Mouse (Mus musculus) stomach, postnatal 0 days (tissue): ENCODE data around the gene Tm4sf20. TPM values are rescaled to one million over a fixed set of nuclear protein-coding genes. Genes with fewer than 3 reads are reported as not detected.

Experiments
- ATAC-seq: fragments of 200-750 bp; cut with Nextera tagmentation; 2 replicates; pipeline ENCODE4 v1.8.0; 2017; ENCODE audit not compliant: low FRiP score, low TSS enrichment
- DNase-seq: peaks from one replicate; pipeline ENCODE4 v3.0.0-alpha.2; 2016; ENCODE audit warnings: low spot score
- H3K27ac ChIP-seq: fragments of 300-500 bp; sonication (generic); replicated peaks from 2 replicates; pipeline ENCODE4 v1.5.1; 2014; ENCODE audit warnings: mild to moderate bottlenecking, control low read depth
- H3K27me3 ChIP-seq: fragments of 300-500 bp; sonication (generic); 2 replicates; pipeline ENCODE4 v1.6.1; 2014; ENCODE audit warnings: low read length; ENCODE audit not compliant: control insufficient read depth, insufficient read depth
- H3K36me3 ChIP-seq: fragments of 300-500 bp; sonication (generic); 2 replicates; pipeline ENCODE4 v1.6.1; 2014; ENCODE audit warnings: low read length, mixed read lengths; ENCODE audit not compliant: control insufficient read depth, insufficient read depth
- H3K4me1 ChIP-seq: fragments of 300-500 bp; sonication (generic); replicated peaks from 2 replicates; pipeline ENCODE4 v1.6.1; 2014; ENCODE audit warnings: antibody characterized with exemption; ENCODE audit not compliant: control insufficient read depth, insufficient read depth
- H3K4me2 ChIP-seq: fragments of 300-500 bp; sonication (generic); replicated peaks from 2 replicates; pipeline ENCODE4 v1.6.1; 2014; ENCODE audit warnings: low read depth, mild to moderate bottlenecking, control low read depth, moderate library complexity
- H3K4me3 ChIP-seq: fragments of 300-500 bp; sonication (generic); 2 replicates; pipeline ENCODE4 v1.5.1; 2014; ENCODE audit warnings: low read depth, low read length, control low read depth
- H3K9ac ChIP-seq: fragments of 300-500 bp; sonication (generic); 2 replicates; pipeline ENCODE4 v1.6.1; 2014; ENCODE audit warnings: mild to moderate bottlenecking, low read length, control low read depth, mixed read lengths
- H3K9me3 ChIP-seq: fragments of 300-500 bp; sonication (generic); 2 replicates; pipeline ENCODE4 v1.6.1; 2016; ENCODE audit warnings: low read length; ENCODE audit not compliant: control insufficient read depth
- CTCF ChIP-seq: IDR thresholded peaks from 2 replicates; pipeline ENCODE4 v1.5.1; 2016; ENCODE audit warnings: antibody characterized with exemption, low read depth, mild to moderate bottlenecking, moderate library complexity
- EP300 ChIP-seq: optimal IDR thresholded peaks from 2 replicates; pipeline ENCODE3; 2016; ENCODE audit warnings: antibody characterized with exemption
- WGBS: fragments of 180-500 bp; shearing (Covaris S2); extraction: QIAGEN DNeasy Blood & Tissue Kit; methylation state at CpG from one replicate; pipeline ENCODE4 v1.1.7; 2014; 5-methylcytosine and 5-hydroxymethylcytosine counted together
- polyA plus RNA-seq: library from polyadenylated mRNA; unstranded; fragments of >200 nt; fragmentation: Nextera tagmentation; extraction: Ambion mirVana; gene quantifications from 2 replicates; pipeline ENCODE4 v1.2.1, GENCODE M21; 2015

The Tm4sf20 gene
- polyA plus RNA-seq, 1 experiment from 2014 or later, result 1.0 TPM

DNA sequence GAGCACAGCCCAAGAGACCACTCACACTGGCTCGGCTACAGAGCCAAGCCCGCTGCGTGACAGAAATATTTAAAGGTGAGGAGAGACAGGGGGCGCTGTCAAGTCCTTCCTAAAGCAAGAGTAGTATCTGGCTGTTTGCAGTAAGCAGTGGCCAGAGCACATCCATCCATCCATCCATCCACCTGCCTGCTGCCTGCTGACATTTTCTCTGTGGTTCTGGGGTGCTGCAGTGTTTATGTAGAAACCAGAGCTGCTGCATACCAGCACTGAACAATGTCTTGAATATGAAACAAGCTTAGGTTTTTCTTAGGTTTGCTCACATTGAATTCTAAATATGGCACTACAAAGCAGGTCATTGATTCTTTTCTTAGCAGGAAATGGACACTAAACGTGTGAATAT lies 4.9 kb upstream of the Tm4sf20 start:
- ATAC-seq, result no peak
- WGBS, result 74% methylated on average over 5 of the region's 5 CpGs

DNA sequence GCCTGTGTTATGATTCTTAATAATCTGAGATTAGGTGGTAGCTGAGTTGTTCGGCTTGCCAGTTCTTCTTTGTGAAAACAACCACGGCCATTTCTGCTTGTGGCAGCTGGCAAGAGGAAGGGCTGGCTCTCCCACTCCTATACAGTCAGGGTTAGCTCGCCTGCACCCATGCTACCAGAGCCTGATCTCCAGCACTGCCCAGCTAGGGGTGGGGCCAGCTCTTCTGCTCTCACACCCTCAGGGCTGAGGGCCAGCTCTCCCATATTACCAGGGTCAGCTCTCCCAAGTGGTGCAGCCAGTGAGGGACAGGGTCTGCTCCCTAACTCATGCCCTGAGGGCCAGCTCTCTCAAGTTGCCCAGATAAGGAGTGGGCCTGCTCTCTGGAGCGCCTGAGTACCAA lies 4.2 kb upstream of the Tm4sf20 start:
- 66% methylated on average over 4 of the region's 4 CpGs for WGBS
- Histone ChIP-seq H3K4me2 (no peak overlapping the region), H3K9ac (no peak overlapping the region), H3K9me3 (no peaks in the 10 kb centered on the region), H3K4me3 (no peak overlapping the region), H3K4me1 (no peaks in the 10 kb centered on the region), H3K27me3 (no peaks in the 10 kb centered on the region), H3K36me3 (no peaks in the 10 kb centered on the region), H3K27ac (no peak overlapping the region)
- DNase-seq, result no peak
- TF ChIP-seq CTCF (no peak), EP300 (no peak)
- ATAC-seq, result no peak

More for the DNA sequence above, 4.9 kb upstream of the Tm4sf20 start:
- Histone ChIP-seq H3K36me3 (no peaks in the 10 kb centered on the region), H3K27ac (no peak overlapping the region), H3K9me3 (no peaks in the 10 kb centered on the region), H3K27me3 (no peaks in the 10 kb centered on the region), H3K4me3 (no peak overlapping the region), H3K9ac (no peak overlapping the region), H3K4me1 (no peaks in the 10 kb centered on the region), H3K4me2 (no peak overlapping the region)
- TF ChIP-seq EP300, result no peak
- TF ChIP-seq CTCF, result no peak
- DNase-seq, result no peak

DNA sequence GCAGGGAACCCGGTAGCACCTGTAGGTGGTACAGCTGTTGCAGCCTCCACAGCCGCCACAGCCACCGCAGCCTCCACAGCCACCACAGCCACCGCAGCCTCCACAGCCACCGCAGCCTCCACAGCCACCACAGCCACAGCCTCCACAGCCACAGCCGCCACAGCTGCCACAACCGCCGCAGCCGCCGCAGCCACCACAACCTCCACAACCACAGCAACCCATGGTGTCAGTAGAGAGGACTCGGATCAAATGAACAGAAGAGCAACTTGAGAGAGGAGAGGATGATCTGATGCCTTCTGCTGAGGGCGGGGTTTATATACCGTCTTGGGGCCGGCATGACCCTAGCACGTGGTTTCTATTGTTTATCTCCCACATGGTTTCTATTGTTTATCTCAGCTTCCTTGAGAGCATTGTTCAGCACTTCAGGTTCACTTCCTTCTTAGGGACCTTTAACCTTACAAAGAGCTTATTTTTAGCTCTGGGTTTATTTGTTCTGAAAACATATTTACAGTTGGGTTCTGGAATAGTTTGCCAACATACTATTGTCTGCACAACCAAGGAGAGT lies 2.8 kb upstream of the Tm4sf20 start, which contains the start of gene Gm47791:
Gene Gm47791, minus strand, starts transcription at position 222 of the 565 bp plus-strand sequence.
- Histone ChIP-seq H3K27me3 (no peaks in the 10 kb centered on the region), H3K4me3 (no peak within 1 kb of the TSS), H3K27ac (no peak within 1 kb of the TSS), H3K9me3 (no peaks in the 10 kb centered on the region), H3K4me1 (no peaks in the 10 kb centered on the region), H3K36me3 (no peaks in the 10 kb centered on the region), H3K4me2 (no peak within 1 kb of the TSS), H3K9ac (no peak within 1 kb of the TSS)
- 81% methylated on average over 15 of the region's 15 CpGs for WGBS
- ATAC-seq (no peak; the same call in 1 of the 2 replicates), DNase-seq (no peak)
- TF ChIP-seq CTCF, result no peak
- no peak for TF ChIP-seq EP300

DNA sequence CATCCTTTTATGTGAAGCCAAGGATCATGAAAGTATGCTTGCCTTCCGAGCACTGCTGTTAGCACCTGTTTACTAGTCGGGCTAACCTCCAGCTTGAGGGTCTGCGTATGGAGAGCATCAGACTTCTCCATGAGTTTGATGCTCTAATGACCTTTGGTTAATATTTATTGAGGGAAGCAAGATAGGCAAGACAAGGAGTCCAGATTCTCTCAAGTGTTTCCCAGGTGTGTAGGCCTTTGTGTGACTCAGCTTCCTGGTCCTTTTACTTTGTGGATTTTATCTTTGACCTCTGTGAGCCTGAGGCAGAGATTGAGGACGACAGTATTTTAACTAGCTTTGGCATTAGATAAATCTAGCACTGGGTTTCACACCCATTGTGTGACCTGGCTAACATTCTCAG lies 1.6 kb downstream of the Tm4sf20 start:
- H3K4me2 ChIP-seq, result no peak overlapping the region
- 48% methylated on average over 4 of the region's 4 CpGs for WGBS
- no peak overlapping the region for H3K4me3 ChIP-seq
- H3K27ac ChIP-seq, result no peak overlapping the region
- no peak for TF ChIP-seq EP300
- TF ChIP-seq CTCF, result no peak
- H3K27me3 ChIP-seq, result no peaks in the 10 kb centered on the region
- H3K9ac ChIP-seq, result no peak overlapping the region
- no peaks in the 10 kb centered on the region for H3K9me3 ChIP-seq
- ATAC-seq (peak; percentile 58; the same call in 1 of the 2 replicates), DNase-seq (no peak)
- 0 out of 2 replicates have a peak, but pooled peaks cover 1% of the 10 kb centered on the region for H3K36me3 ChIP-seq
- no peaks in the 10 kb centered on the region for H3K4me1 ChIP-seq

DNA sequence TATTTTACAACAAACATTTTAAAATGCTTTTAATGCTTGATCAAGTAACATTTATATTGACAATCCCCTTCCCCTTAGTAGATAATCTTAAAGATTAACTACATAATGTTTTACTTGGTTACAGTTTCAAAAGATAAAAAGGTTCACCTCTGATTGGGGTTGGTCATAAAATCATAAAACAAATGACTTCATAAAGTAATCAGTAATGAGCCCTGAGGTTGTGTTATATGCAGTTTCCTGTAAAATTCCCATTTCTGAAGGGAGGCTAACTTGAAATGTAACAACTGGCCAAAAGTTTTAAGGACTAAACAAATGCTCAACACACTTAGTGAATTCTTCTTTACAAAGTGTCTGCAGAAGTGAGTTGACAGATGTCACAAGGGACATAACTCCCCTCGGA lies 2.0 kb downstream of the Tm4sf20 start:
- Histone ChIP-seq H3K9ac (no peak overlapping the region), H3K36me3 (0 out of 2 replicates have a peak, but pooled peaks cover 2% of the 10 kb centered on the region), H3K4me3 (no peak overlapping the region), H3K4me2 (no peak overlapping the region), H3K9me3 (no peaks in the 10 kb centered on the region), H3K27me3 (no peaks in the 10 kb centered on the region), H3K4me1 (no peaks in the 10 kb centered on the region), H3K27ac (no peak overlapping the region)
- TF ChIP-seq CTCF (no peak), EP300 (no peak)
- DNase-seq, result no peak
- ATAC-seq, result no peak
- WGBS, result 33% methylated on average over 1 of the region's 1 CpGs

DNA sequence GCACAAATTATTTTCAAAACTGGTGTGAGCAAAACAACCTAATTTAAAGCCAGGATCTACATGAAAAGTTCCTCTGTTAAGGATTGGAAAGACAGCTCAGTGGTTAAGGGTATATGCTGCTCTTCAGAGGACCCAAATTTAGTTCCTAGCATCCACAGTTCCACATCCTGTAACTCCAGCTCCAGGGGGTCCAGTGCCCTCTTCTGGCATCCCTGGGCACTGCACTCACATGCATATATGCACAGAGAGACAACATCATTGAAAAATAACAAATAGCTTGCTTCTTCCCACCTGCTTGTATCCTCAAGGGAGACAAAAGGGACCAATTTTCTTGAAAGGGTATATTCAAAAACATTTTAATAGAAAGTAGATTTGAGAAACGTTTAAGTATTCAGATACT lies 6.0 kb downstream of the Tm4sf20 start:
- DNase-seq (no peak), ATAC-seq (no peak)
- H3K36me3 ChIP-seq, result 0 out of 2 replicates have a peak, but pooled peaks cover 2% of the 10 kb centered on the region
- no peaks in the 10 kb centered on the region for H3K4me1 ChIP-seq
- no peaks in the 10 kb centered on the region for H3K9me3 ChIP-seq
- no peak overlapping the region for H3K9ac ChIP-seq
- no peaks in the 10 kb centered on the region for H3K27me3 ChIP-seq
- no peak overlapping the region for H3K4me3 ChIP-seq
- H3K27ac ChIP-seq, result no peak overlapping the region
- peak; percentile 40 for TF ChIP-seq CTCF
- TF ChIP-seq EP300, result no peak
- no peak overlapping the region for H3K4me2 ChIP-seq
- 89% methylated on average over 1 of the region's 1 CpGs for WGBS
